Mouse (Mus musculus) forebrain, embryonic 15.5 days (tissue): ENCODE data around the gene Fndc1. TPM values are rescaled to one million over a fixed set of nuclear protein-coding genes. Genes with fewer than 3 reads are reported as not detected.
A peak's percentile ranks its signal among the peaks of the same experiment; 100 is the strongest.

Experiments
- ATAC-seq: fragments of 200-750 bp; cut with Nextera tagmentation; replicated peaks from 2 replicates; pipeline ENCODE4 v1.8.0; 2017; ENCODE audit warnings: mild to moderate bottlenecking, moderate TSS enrichment, moderate library complexity
- H3K27ac ChIP-seq: fragments of 300-500 bp; sonication (generic); replicated peaks from 2 replicates; pipeline ENCODE4 v1.5.1; 2015; ENCODE audit warnings: mild to moderate bottlenecking, inconsistent platforms
- H3K27me3 ChIP-seq: fragments of 300-500 bp; sonication (generic); 2 replicates; pipeline ENCODE4 v1.6.1; 2015; ENCODE audit warnings: inconsistent platforms
- H3K36me3 ChIP-seq: fragments of 300-500 bp; sonication (generic); 2 replicates; pipeline ENCODE4 v1.6.1; 2015; ENCODE audit warnings: mild to moderate bottlenecking, inconsistent platforms
- H3K4me1 ChIP-seq: fragments of 300-500 bp; sonication (generic); 2 replicates; pipeline ENCODE4 v1.6.1; 2015; ENCODE audit warnings: inconsistent platforms
- H3K4me2 ChIP-seq: fragments of 300-500 bp; sonication (generic); replicated peaks from 2 replicates; pipeline ENCODE4 v1.6.1; 2015; ENCODE audit warnings: mild to moderate bottlenecking, inconsistent platforms
- H3K4me3 ChIP-seq: fragments of 300-500 bp; sonication (generic); 2 replicates; pipeline ENCODE4 v1.5.1; 2015; ENCODE audit warnings: mild to moderate bottlenecking, inconsistent platforms
- H3K9ac ChIP-seq: fragments of 300-500 bp; sonication (generic); replicated peaks from 2 replicates; pipeline ENCODE4 v1.6.1; 2015; ENCODE audit warnings: mild to moderate bottlenecking, inconsistent platforms
- H3K9me3 ChIP-seq: fragments of 300-500 bp; sonication (generic); 2 replicates; pipeline ENCODE4 v1.6.1; 2016; ENCODE audit warnings: inconsistent platforms
- WGBS: fragments of 180-500 bp; shearing (Covaris S2); methylation state at CpG from one replicate; pipeline ENCODE4 v1.1.7; 2015; ENCODE audit warnings: mixed read lengths; 5-methylcytosine and 5-hydroxymethylcytosine counted together
- polyA plus RNA-seq: library from polyadenylated mRNA; unstranded; fragments of >200 nt; fragmentation: Nextera tagmentation; extraction: Ambion mirVana; gene quantifications from 2 replicates; pipeline ENCODE4 v1.2.1, GENCODE M21; 2015

Fndc1 gene
- polyA plus RNA-seq, 1 experiment from 2014 or later: 2.0 TPM

DNA sequence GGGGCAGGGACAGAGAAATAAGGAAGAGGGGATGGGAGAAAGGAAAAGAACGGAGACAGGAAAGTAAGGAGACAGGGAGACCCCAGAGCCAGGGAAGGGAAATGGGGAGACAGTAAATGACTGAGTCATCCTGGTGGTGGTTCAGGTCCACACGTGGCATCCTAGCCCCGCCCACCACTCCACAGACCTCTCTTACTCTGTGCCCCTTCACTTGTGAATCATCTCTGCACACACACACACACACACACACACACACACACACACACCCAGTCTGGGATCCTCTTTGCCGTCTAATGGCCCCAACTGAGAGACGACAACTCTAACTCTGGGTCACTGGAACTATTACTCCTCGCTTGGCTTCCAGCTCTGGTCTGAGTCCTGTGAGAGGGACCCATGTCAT, 30.6 kb upstream of the Fndc1 start:
- H3K9me3 ChIP-seq: no peaks in the 10 kb centered on the region
- H3K27ac ChIP-seq: no peak overlapping the region
- no peak overlapping the region for H3K4me3 ChIP-seq
- H3K36me3 ChIP-seq: no peaks in the 10 kb centered on the region
- no peaks in the 10 kb centered on the region for H3K4me1 ChIP-seq
- no peaks in the 10 kb centered on the region for H3K27me3 ChIP-seq
- ATAC-seq: no peak
- H3K4me2 ChIP-seq: no peak overlapping the region
- H3K9ac ChIP-seq: no peak overlapping the region
- WGBS: 89% methylated on average over 6 of the region's 6 CpGs

- H3K4me1 ChIP-seq: no peaks in the 10 kb centered on the region
- H3K27me3 ChIP-seq: no peaks in the 10 kb centered on the region
- no peak overlapping the region for H3K4me3 ChIP-seq
- H3K27ac ChIP-seq: no peak overlapping the region
- H3K9me3 ChIP-seq: no peaks in the 10 kb centered on the region
- ATAC-seq: no peak
- no peak overlapping the region for H3K9ac ChIP-seq
- H3K4me2 ChIP-seq: no peak overlapping the region
- no peaks in the 10 kb centered on the region for H3K36me3 ChIP-seq
- 71% methylated on average over 8 of the region's 8 CpGs for WGBS
Observed at GRCm38 (mm10) chr17:7855851-7856250, 28.7 kb upstream of the Fndc1 start.

GRCm38 (mm10) chr17:7851979-7852378, 24.9 kb upstream of the Fndc1 start:
- Histone ChIP-seq H3K27me3 (no peaks in the 10 kb centered on the region), H3K9me3 (no peaks in the 10 kb centered on the region), H3K9ac (no peak overlapping the region), H3K36me3 (no peaks in the 10 kb centered on the region), H3K4me2 (no peak overlapping the region), H3K4me3 (no peak overlapping the region), H3K27ac (no peak overlapping the region), H3K4me1 (no peaks in the 10 kb centered on the region)
- 22% methylated on average over 4 of the region's 4 CpGs for WGBS
- no peak for ATAC-seq

DNA sequence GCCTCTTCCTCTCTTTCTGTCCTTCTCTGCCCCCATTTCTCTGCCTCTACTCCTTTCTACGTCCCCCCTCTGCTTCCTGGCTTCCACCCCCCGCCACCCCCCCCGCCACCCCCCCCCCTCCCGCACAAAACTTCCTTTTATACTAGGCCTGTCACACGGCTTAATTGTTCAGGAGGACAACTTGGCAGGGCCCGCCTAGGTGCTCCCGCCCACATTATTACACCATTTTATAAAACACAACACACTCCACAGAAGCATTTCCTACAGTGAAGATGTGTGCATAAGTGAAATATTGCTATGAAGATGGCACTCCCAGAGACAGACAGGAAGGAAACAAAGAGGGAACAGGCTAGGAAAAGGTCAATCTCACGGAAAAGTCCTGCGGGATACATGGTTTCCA, 24.4 kb upstream of the Fndc1 start:
- H3K9me3 ChIP-seq: no peaks in the 10 kb centered on the region
- H3K4me1 ChIP-seq: no peaks in the 10 kb centered on the region
- no peak for ATAC-seq
- 47% methylated on average over 9 of the region's 9 CpGs for WGBS
- H3K9ac ChIP-seq: no peak overlapping the region
- H3K4me3 ChIP-seq: no peak overlapping the region
- no peak overlapping the region for H3K4me2 ChIP-seq
- H3K36me3 ChIP-seq: no peaks in the 10 kb centered on the region
- H3K27ac ChIP-seq: no peak overlapping the region
- H3K27me3 ChIP-seq: no peaks in the 10 kb centered on the region

DNA sequence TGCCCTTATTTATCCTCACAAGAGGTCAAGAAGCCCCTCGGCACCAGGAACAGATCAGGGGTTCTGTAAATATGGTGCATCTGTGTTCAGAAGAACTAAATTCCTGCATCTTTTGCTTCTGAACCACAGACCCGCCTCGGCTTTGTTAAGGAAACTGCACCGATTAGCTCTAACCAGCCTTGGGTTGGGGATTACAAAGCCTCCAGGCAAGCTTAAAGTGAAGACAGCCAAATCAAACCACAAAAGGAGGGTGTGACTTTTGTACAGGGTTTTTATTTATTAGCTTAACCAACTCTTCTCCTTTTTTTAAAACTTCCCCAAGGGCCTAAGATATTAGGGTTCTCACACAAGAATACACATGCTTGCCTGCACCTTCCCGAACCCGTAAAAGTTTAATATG, 23.1 kb upstream of the Fndc1 start:
- WGBS: 61% methylated on average over 6 of the region's 6 CpGs

GRCm38 (mm10) chr17:7840505-7841290, 13.6 kb upstream of the Fndc1 start:
- Histone ChIP-seq H3K9ac (no peak overlapping the region), H3K4me2 (no peak overlapping the region), H3K9me3 (no peaks in the 10 kb centered on the region), H3K27ac (no peak overlapping the region), H3K36me3 (no peaks in the 10 kb centered on the region), H3K27me3 (no peaks in the 10 kb centered on the region), H3K4me3 (no peak overlapping the region), H3K4me1 (0 out of 2 replicates have a peak, but pooled peaks cover 3% of the 10 kb centered on the region)
- 63% methylated on average over 12 of the region's 12 CpGs for WGBS
- ATAC-seq: no peak

More for the DNA sequence above, 23.1 kb upstream of the Fndc1 start:
- Histone ChIP-seq H3K4me2 (no peak overlapping the region), H3K27ac (no peak overlapping the region), H3K4me1 (no peaks in the 10 kb centered on the region), H3K27me3 (no peaks in the 10 kb centered on the region), H3K36me3 (no peaks in the 10 kb centered on the region), H3K9me3 (no peaks in the 10 kb centered on the region), H3K9ac (no peak overlapping the region), H3K4me3 (no peak overlapping the region)
- ATAC-seq: no peak

GRCm38 (mm10) chr17:7827586-7827985, 484 bp upstream of the Fndc1 start:
- no peak overlapping the region for H3K27ac ChIP-seq
- peak overlapping the region; percentile 96 for H3K4me2 ChIP-seq
- peaks cover 13% of the 10 kb centered on the region; the same call in 1 of the 2 replicates for H3K27me3 ChIP-seq
- ATAC-seq: no peak; the same call in 1 of the 2 replicates
- peaks cover 14% of the 10 kb centered on the region for H3K4me1 ChIP-seq
- peak overlapping the region; percentile 56 for H3K9ac ChIP-seq
- WGBS: 4% methylated on average over 16 of the region's 16 CpGs
- no peaks in the 10 kb centered on the region for H3K9me3 ChIP-seq
- H3K4me3 ChIP-seq: peak overlapping the region; percentile 56
- H3K36me3 ChIP-seq: no peaks in the 10 kb centered on the region

- no peak for ATAC-seq
- Histone ChIP-seq H3K4me1 (peaks cover 14% of the 10 kb centered on the region), H3K4me3 (no peak overlapping the region), H3K27ac (no peak overlapping the region), H3K9ac (no peak overlapping the region), H3K4me2 (no peak overlapping the region), H3K36me3 (no peaks in the 10 kb centered on the region), H3K9me3 (no peaks in the 10 kb centered on the region), H3K27me3 (peaks cover 13% of the 10 kb centered on the region; the same call in 1 of the 2 replicates)
- 58% methylated on average over 9 of the region's 9 CpGs for WGBS
Observed at GRCm38 (mm10) chr17:7825416-7825815, 1.7 kb downstream of the Fndc1 start.

- Histone ChIP-seq H3K27ac (no peak overlapping the region), H3K27me3 (peaks cover 6% of the 10 kb centered on the region; the same call in 1 of the 2 replicates), H3K36me3 (no peaks in the 10 kb centered on the region), H3K9ac (no peak overlapping the region), H3K9me3 (no peaks in the 10 kb centered on the region), H3K4me2 (no peak overlapping the region), H3K4me3 (no peak overlapping the region), H3K4me1 (peaks cover 1% of the 10 kb centered on the region)
- WGBS: 32% methylated on average over 17 of the region's 17 CpGs
- ATAC-seq: no peak
Observed at GRCm38 (mm10) chr17:7821553-7822186, 5.4 kb downstream of the Fndc1 start.

DNA sequence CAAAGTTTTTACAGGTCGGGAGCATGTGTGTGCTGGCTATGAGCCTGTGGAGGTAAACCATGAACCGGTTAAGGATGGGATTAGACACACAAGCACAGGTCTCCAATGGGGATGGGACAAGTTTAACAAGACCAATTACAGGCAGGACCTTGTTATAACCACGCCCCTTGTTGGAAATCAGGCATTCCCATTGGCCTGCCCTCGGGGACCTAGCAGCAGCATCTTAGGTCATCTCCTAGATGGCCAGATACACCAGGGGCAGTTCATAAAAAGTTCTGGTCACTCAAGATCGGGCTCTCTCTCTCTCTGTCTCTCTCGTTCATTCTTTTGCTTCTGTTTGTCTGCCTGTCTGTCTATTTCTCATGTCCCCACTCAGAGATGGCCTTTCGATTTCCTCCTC, 6.9 kb downstream of the Fndc1 start:
- no peak overlapping the region for H3K9ac ChIP-seq
- no peak overlapping the region for H3K27ac ChIP-seq
- no peaks in the 10 kb centered on the region for H3K36me3 ChIP-seq
- H3K9me3 ChIP-seq: no peaks in the 10 kb centered on the region
- H3K27me3 ChIP-seq: no peaks in the 10 kb centered on the region
- no peak overlapping the region for H3K4me2 ChIP-seq
- no peak for ATAC-seq
- H3K4me3 ChIP-seq: no peak overlapping the region
- no peaks in the 10 kb centered on the region for H3K4me1 ChIP-seq
- WGBS: 90% methylated on average over 7 of the region's 7 CpGs

DNA sequence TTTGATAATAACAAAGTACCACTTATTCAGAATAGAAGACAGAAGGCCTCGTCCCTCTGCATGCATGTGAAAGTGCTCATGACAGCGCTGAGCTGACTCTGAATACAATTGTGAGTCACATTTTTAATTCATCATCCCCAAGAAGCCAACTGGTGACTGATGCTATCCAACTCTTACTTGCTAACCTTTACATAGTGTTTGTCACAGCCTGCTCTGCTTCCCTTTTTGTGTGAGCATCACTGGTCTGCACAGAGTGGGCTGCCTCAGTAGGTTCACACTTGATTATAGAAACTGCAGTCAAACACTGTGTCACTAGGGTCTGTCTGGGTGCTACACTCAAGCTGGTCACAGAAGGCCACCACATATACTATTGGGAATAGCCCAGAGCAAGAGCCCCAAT, 10.5 kb downstream of the Fndc1 start:
- ATAC-seq: no peak
- 79% methylated on average over 2 of the region's 2 CpGs for WGBS
- no peaks in the 10 kb centered on the region for H3K27me3 ChIP-seq

DNA sequence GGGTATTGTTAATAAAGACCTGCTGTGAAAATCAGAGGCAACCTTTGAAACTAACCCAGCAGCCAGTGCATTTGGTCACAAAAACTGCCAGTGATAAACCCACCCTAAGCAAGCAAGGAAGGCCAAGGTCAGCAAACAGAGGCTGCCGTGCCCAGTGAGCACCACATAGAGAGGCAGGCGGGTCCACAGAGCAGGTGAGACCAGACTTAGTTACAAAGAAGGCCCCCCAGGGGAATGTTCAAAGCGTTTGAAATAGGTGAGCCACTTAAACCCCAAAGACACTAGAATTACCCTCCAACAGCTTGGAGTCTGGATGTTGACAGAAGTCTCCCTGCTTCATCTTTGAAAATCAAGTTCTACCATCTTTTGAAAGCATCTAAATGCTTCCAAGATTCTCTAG, 12.7 kb downstream of the Fndc1 start:
- Histone ChIP-seq H3K4me1 (no peaks in the 10 kb centered on the region), H3K27ac (no peak overlapping the region), H3K9me3 (no peaks in the 10 kb centered on the region), H3K4me2 (no peak overlapping the region), H3K9ac (no peak overlapping the region), H3K4me3 (no peak overlapping the region), H3K27me3 (no peaks in the 10 kb centered on the region), H3K36me3 (no peaks in the 10 kb centered on the region)
- no peak for ATAC-seq
- WGBS: 67% methylated on average over 3 of the region's 3 CpGs

More for the DNA sequence above, 10.5 kb downstream of the Fndc1 start:
- Histone ChIP-seq H3K4me3 (no peak overlapping the region), H3K4me2 (no peak overlapping the region), H3K4me1 (no peaks in the 10 kb centered on the region), H3K9ac (no peak overlapping the region), H3K27ac (no peak overlapping the region), H3K9me3 (no peaks in the 10 kb centered on the region), H3K36me3 (no peaks in the 10 kb centered on the region)
